17 mouse cellular contexts compared by ENCODE assay signal in genomic region chr11:75968761-75969160, GRCm38 (mm10).
"Had no signal": no experiment of that assay in that cellular context is flagged by ENCODE, and none has a peak within 500 bp of the region (broad histone marks: within the 10 kb centered on the region; RNA-seq: fewer than 3 reads in every experiment).

No protein-coding gene starts in this region.

- H3K9me3 ChIP-seq: neural tube, embryonic 12.5 days; neural tube, embryonic 13.5 days; neural tube, embryonic 15.5 days; stomach, embryonic 15.5 days had no signal

- H3K9ac ChIP-seq: neural tube, embryonic 12.5 days; neural tube, embryonic 13.5 days; neural tube, embryonic 15.5 days; stomach, embryonic 15.5 days had no signal

- DNase-seq: retina, postnatal 1 day; right cerebral cortex, adult 18-20 months; right cerebral cortex, postnatal 14 days; right cerebral cortex, postnatal 25 days; right cerebral cortex, postnatal 4 days; spleen, adult 18-20 months; thymus, adult 18-20 months; thymus, adult 2 months; thymus, postnatal 14 days; thymus, postnatal 25 days; thymus, postnatal 36 days; thymus, postnatal 4 days had no signal

- H3K4me3 ChIP-seq: neural tube, embryonic 12.5 days; neural tube, embryonic 13.5 days; neural tube, embryonic 15.5 days; stomach, embryonic 15.5 days had no signal

- H3K4me2 ChIP-seq: neural tube, embryonic 12.5 days; neural tube, embryonic 13.5 days; neural tube, embryonic 15.5 days; stomach, embryonic 15.5 days had no signal

- H3K27ac ChIP-seq: neural tube, embryonic 12.5 days; neural tube, embryonic 13.5 days; neural tube, embryonic 15.5 days; stomach, embryonic 15.5 days; stomach, postnatal 0 days had no signal

- H3K36me3 ChIP-seq: neural tube, embryonic 12.5 days; neural tube, embryonic 13.5 days; neural tube, embryonic 15.5 days; stomach, embryonic 15.5 days had no signal
